Mouse (Mus musculus) heart, embryonic 10.5 days (tissue): Measurements from ENCODE around the gene Grhl3. TPM values are rescaled to one million over a fixed set of nuclear protein-coding genes. Genes with fewer than 3 reads are reported as not detected.

Source experiments
- DNase-seq: peaks from one replicate; pipeline ENCODE4 v3.0.0-alpha.2; 2017; ENCODE audit warnings: low spot score
- H3K27ac ChIP-seq: fragments of 300-500 bp; sonication (generic); 2 replicates; pipeline ENCODE4 v1.5.1; 2016; ENCODE audit warnings: mild to moderate bottlenecking
- H3K27me3 ChIP-seq: fragments of 300-500 bp; sonication (generic); 2 replicates; pipeline ENCODE4 v1.6.1; 2016; ENCODE audit warnings: mild to moderate bottlenecking; ENCODE audit not compliant: poor library complexity, insufficient read depth, severe bottlenecking
- H3K36me3 ChIP-seq: fragments of 300-500 bp; sonication (generic); 2 replicates; pipeline ENCODE4 v1.6.1; 2016; ENCODE audit warnings: mild to moderate bottlenecking, moderate library complexity
- H3K4me1 ChIP-seq: fragments of 300-500 bp; sonication (generic); 2 replicates; pipeline ENCODE4 v1.6.1; 2016; ENCODE audit warnings: mild to moderate bottlenecking
- H3K4me3 ChIP-seq: fragments of 300-500 bp; sonication (generic); 2 replicates; pipeline ENCODE4 v1.5.1; 2016; ENCODE audit warnings: mild to moderate bottlenecking, moderate library complexity
- H3K9me3 ChIP-seq: fragments of 300-500 bp; sonication (generic); 2 replicates; pipeline ENCODE4 v1.6.1; 2016; ENCODE audit warnings: mild to moderate bottlenecking, moderate library complexity
- WGBS: fragments of 180-500 bp; shearing (Covaris S2); methylation state at CpG from one replicate; pipeline ENCODE4 v1.1.7; 2016; 5-methylcytosine and 5-hydroxymethylcytosine counted together
- microRNA-seq: library from miRNA; unstranded; fragments of <30 nt; microRNA quantifications from one replicate; pipeline ENCODE4, GENCODE M21; 2017
- polyA plus RNA-seq: library from polyadenylated mRNA; unstranded; fragments of >200 nt; fragmentation: Nextera tagmentation; extraction: Ambion mirVana; gene quantifications from 2 replicates; pipeline ENCODE4 v1.2.1, GENCODE M21; 2016

Gene Grhl3
- polyA plus RNA-seq, 1 experiment from 2014 or later = 14.1 TPM

DNA sequence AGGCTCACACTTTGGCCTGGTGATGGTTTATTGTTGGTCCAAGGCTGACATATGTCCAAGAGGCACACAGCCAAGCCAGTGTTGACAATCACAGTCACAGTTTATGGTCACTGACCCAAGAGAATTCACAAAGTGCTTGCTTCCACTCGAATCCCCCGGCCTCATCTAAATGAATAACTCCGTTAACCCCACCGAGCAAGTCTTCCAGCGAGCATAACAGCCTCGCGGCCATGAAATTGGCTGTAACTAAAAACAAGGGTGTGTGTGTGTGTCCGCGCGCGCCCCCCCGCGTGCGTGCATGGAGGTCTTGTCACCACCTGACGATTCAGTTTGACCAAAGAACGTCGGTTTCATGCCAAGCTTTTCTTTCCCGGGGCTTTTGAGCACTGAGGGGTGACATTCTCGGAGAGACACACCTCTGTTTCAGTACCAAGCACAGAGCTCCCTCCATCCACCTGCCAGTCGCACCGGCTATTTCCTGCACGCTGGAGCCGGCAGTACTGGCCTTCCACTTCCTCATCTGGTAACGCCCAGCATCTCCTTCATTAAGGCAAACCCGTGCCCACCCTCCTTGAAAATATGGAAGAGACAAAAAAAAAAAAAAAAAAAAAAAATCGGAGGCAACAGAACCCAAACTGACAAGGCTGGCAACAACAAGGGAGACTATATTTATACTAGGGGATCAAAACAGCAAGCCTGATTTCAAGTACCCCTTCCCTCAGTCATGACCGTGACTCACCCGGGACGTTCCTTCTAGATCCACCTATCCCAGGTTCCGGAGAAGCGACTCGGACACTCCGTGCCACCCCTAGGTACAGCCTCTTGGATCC, 79.5 kb downstream of the Grhl3 start:
- H3K4me1 ChIP-seq = peaks cover 23% of the 10 kb centered on the region
- peaks cover 7% of the 10 kb centered on the region for H3K36me3 ChIP-seq
- peak overlapping the region; percentile 88 for H3K4me3 ChIP-seq
- H3K27ac ChIP-seq = peak overlapping the region; percentile 80
- H3K9me3 ChIP-seq = no peaks in the 10 kb centered on the region
- 3% methylated on average over 33 of the region's 33 CpGs for WGBS
- DNase-seq = peak; percentile 85
- no peaks in the 10 kb centered on the region for H3K27me3 ChIP-seq

DNA sequence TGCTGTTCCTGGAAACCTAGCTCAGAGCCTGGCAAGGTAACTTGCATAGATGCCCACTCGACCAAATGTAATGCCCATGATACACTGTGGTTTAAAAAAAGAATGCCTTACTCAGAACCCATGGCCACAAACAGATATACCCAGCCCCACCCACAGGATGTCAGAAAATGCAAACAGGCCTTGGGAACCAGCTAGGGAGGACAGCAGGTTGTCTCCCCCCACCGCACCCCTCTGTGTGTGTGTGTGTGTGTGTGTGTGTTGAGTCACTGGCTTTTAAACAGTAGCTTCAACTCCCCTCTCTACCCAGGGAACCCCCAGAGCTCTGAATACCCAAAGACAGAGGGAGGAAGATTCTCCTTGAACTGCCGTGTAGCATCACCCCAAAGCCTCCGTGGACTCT, 80.2 kb downstream of the Grhl3 start:
- DNase-seq = no peak
- no peaks in the 10 kb centered on the region for H3K27me3 ChIP-seq
- peak overlapping the region; percentile 88 for H3K4me3 ChIP-seq
- H3K4me1 ChIP-seq = peaks cover 23% of the 10 kb centered on the region
- WGBS = 47% methylated on average over 4 of the region's 4 CpGs
- H3K27ac ChIP-seq = peak overlapping the region; percentile 80; the same call in 1 of the 2 replicates
- peaks cover 7% of the 10 kb centered on the region for H3K36me3 ChIP-seq
- no peaks in the 10 kb centered on the region for H3K9me3 ChIP-seq

Small RNAs within 50 kb of the gene (microRNA-seq; reads per million reads assigned to microRNA genes)
- not detected for gene Gm25317

Other genes starting within 250 kb of the Grhl3 start
- gene Srrm1, start 220.3 kb downstream of the Grhl3 start, polyA plus RNA-seq = 162 and 193 TPM in 2 replicates
- 0.46 and 1.2 TPM in 2 replicates for gene Ncmap, start 175.4 kb downstream of the Grhl3 start, polyA plus RNA-seq
- 9.3 and 11.2 TPM in 2 replicates for gene Rcan3, start 139.8 kb downstream of the Grhl3 start, polyA plus RNA-seq
- gene Stpg1, start 78.8 kb downstream of the Grhl3 start, polyA plus RNA-seq = 0.11 and 0.23 TPM in 2 replicates
- gene Nipal3, start 78.6 kb downstream of the Grhl3 start, polyA plus RNA-seq = 2.0 and 3.1 TPM in 2 replicates
- gene Ifnlr1, start 112.7 kb upstream of the Grhl3 start, polyA plus RNA-seq = 0.18 and 0.28 TPM in 2 replicates
- 0.13 TPM in 1 of 2 replicates, not detected in the other for gene Il22ra1, start 154.5 kb upstream of the Grhl3 start, polyA plus RNA-seq
- gene Myom3, start 186.1 kb upstream of the Grhl3 start, polyA plus RNA-seq = 0.05 TPM in 1 of 2 replicates, not detected in the other